Comparison of ENCODE assay signal across 10 mouse cellular contexts in the genomic region with DNA sequence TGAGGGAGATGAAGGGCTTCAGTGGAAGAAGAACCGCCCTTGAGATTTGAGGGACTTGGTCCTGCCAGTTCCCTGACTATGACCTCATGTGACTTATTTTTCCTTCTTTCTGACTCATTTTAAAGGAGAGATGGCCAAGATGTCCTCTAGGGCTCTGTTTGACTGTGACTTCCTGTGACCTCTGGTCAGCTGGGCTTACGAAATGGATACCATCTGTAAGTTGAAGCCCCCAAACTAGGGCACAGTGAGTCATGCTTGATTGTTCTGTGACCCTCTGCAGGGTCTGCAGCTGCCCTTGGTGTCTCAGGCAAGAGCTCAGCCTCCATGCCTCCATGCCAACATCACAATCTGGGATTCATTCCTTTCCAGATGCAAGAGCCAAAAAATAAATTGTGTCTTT.
DNase-seq lines count a peak whose midpoint lies in the region.
"Had no signal": no experiment of that assay in that cellular context is flagged by ENCODE, and none has a peak within 500 bp of the region (broad histone marks: within the 10 kb centered on the region; RNA-seq: fewer than 3 reads in every experiment).

No protein-coding gene starts in this region.

- intact Hi-C loops in left cerebral cortex, postnatal 4 days (cut with DNase I), result no loop called here
- intact Hi-C loops in heart, postnatal 14 days (cut with DNase I), result no loop called here

- DNase-seq in cerebellum, postnatal 10 days, result peak; percentile 46 to 48
- no peak for DNase-seq in cerebellum, adult 11-12 months
- peak; percentile 23 for DNase-seq in left cerebral cortex, postnatal 4 days
- no peak for DNase-seq in left cerebral cortex, adult 11 months (ENCODE audit: low spot score)
- peak; percentile 9 for DNase-seq in embryo, embryonic 11 days
- peak; percentile 19 to 22 for DNase-seq in heart, postnatal 14 days
- DNase-seq in thymus, postnatal 36 days, result no peak
- DNase-seq in layer of hippocampus, adult 9-10 months (ENCODE audit: low spot score), result no peak
- DNase-seq: adrenal gland, postnatal 14 days; cerebellum, adult 8-10 months had no signal

Comparison
In these comparisons a context has a peak if more than half of its experiments do, and no peak if none do; other contexts are left out.
1. DNase-seq: peak in cerebellum, postnatal 10 days (2 of 2), left cerebral cortex, postnatal 4 days (single experiment), embryo, embryonic 11 days (single experiment) and heart, postnatal 14 days (2 of 2); none in cerebellum, adult 11-12 months (single experiment), left cerebral cortex, adult 11 months (single experiment), thymus, postnatal 36 days (0 of 2) and layer of hippocampus, adult 9-10 months (single experiment).